Mouse (Mus musculus) neural tube, embryonic 10.5 days (tissue): ENCODE measurements around the gene Rnf11.
A peak's percentile ranks its signal among the peaks of the same experiment; 100 is the strongest.
"Not testable (repeated sequence)": the region's sequence is repeated elsewhere in the genome, so short reads cannot be mapped to it uniquely, and the experiment has no call there.

Experiments
- DNase-seq: peaks from one replicate; pipeline ENCODE4 v3.0.0-alpha.2; 2017; ENCODE audit warnings: low spot score; ENCODE audit errors: extremely low spot score

The Rnf11 gene

GRCm38 (mm10) chr4:109412233-109412632 lies 72.3 kb downstream of the Rnf11 start:
- no peak for DNase-seq

GRCm38 (mm10) chr4:109411377-109411967 lies 73.1 kb downstream of the Rnf11 start:
- no peak for DNase-seq

- DNase-seq = no peak
Observed at GRCm38 (mm10) chr4:109410681-109411376, 73.7 kb downstream of the Rnf11 start.

- DNase-seq = no peak
Observed at GRCm38 (mm10) chr4:109407701-109408485, 76.6 kb downstream of the Rnf11 start.

- no peak for DNase-seq
Observed at GRCm38 (mm10) chr4:109407176-109407520, 77.4 kb downstream of the Rnf11 start.

GRCm38 (mm10) chr4:109406486-109407175 lies 77.9 kb downstream of the Rnf11 start, which contains the start of gene Ttc39a:
Gene Ttc39a (plus strand): TSS chr4:109406623.
- DNase-seq = peak; percentile 61

- peak; percentile 46 for DNase-seq
Observed at GRCm38 (mm10) chr4:109406054-109406485, 78.5 kb downstream of the Rnf11 start.

GRCm38 (mm10) chr4:109405415-109405814 lies 79.1 kb downstream of the Rnf11 start:
- no peak for DNase-seq

- DNase-seq = not testable (repeated sequence)
Observed at GRCm38 (mm10) chr4:109404908-109405307, 79.6 kb downstream of the Rnf11 start.

- no peak for DNase-seq
Observed at GRCm38 (mm10) chr4:109401176-109401689, 83.3 kb downstream of the Rnf11 start.
